Mouse (Mus musculus) brain, embryonic 14.5 days (tissue): ENCODE measurements at regions not wholly inside any gene's neighbourhood (a gene's known extent, or its start where the extent isn't known, plus 50 kb on each side); places are given as distances from the start of the nearest gene placed in this dataset.

Source experiments
- CTCF ChIP-seq: fragments of 200-500 bp; IDR thresholded peaks from 2 replicates; pipeline ENCODE4 v1.5.1; 2012; ENCODE audit warnings: inconsistent platforms, mild to moderate bottlenecking, moderate library complexity, borderline replicate concordance; ENCODE audit not compliant: insufficient read depth, insufficient read length; ENCODE audit errors: extremely low read depth
- POLR2A ChIP-seq: fragments of 200-500 bp; IDR thresholded peaks from 2 replicates; pipeline ENCODE4 v1.6.1; 2012; ENCODE audit warnings: mild to moderate bottlenecking, inconsistent platforms, borderline replicate concordance; ENCODE audit not compliant: poor library complexity, insufficient read depth, insufficient read length, severe bottlenecking; ENCODE audit errors: extremely low read depth

DNA sequence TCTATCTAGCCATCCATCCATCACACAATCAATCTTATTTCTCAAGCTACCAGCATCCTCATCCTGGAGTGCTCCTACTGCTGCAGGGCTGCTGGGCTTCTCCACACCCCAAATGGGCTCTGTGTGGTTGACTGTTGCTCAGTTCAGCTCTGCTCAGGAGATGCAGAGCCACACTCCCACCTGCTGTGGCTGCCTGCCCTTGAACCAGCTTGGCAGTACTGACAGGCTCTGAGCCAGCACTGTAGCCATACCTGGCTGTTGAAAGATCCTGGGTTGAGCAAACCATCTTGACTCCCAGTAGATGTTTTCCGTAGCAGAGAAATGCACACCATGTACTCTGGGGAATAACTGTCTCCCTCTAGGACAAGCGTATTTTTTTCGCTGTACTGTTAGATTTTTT, 392.6 kb downstream of the Matn1 start:
- TF ChIP-seq CTCF, result no peak
- no peak for TF ChIP-seq POLR2A
